Mouse (Mus musculus): Measurements from ENCODE around the gene Meiob. TPM values are rescaled to one million over a fixed set of nuclear protein-coding genes. Genes with fewer than 3 reads are reported as not detected.

Gene Meiob
- total and polyA plus RNA-seq, 2 experiments from 2014 or later, result not detected

GRCm38 (mm10) chr17:24773241-24773640 lies 30.8 kb upstream of the Meiob start:
- ATAC-seq, result no peak
- H3K4me3 ChIP-seq (ENCODE audit: low read length), result no peak overlapping the region
- no peaks in the 10 kb centered on the region for H3K27me3 ChIP-seq (ENCODE audit: insufficient read depth, low read length)
- H3K27ac ChIP-seq, result no peak overlapping the region
- H3K4me1 ChIP-seq (ENCODE audit: insufficient read depth, low read length), result no peaks in the 10 kb centered on the region
- H3K4me2 ChIP-seq (ENCODE audit: low read depth, low read length), result no peak overlapping the region
- WGBS, result 87% methylated on average over 5 of the region's 5 CpGs
- no peak for DNase-seq (ENCODE audit: low spot score)
- no peak for TF ChIP-seq CTCF (IDR thresholded peaks at IDR 0.05; ENCODE audit: low read depth)
- no peak overlapping the region for H3K9ac ChIP-seq (replicated peaks; ENCODE audit: low read length)
- no peaks in the 10 kb centered on the region for H3K36me3 ChIP-seq (ENCODE audit: insufficient read depth, low read length)
- no peaks in the 10 kb centered on the region for H3K9me3 ChIP-seq (ENCODE audit: low read length)

GRCm38 (mm10) chr17:24775173-24775572 lies 28.9 kb upstream of the Meiob start:
- H3K4me1 ChIP-seq (ENCODE audit: insufficient read depth, low read length), result no peaks in the 10 kb centered on the region
- 79% methylated on average over 8 of the region's 8 CpGs for WGBS
- no peak overlapping the region for H3K4me3 ChIP-seq (ENCODE audit: low read length)
- H3K36me3 ChIP-seq (ENCODE audit: insufficient read depth, low read length), result no peaks in the 10 kb centered on the region
- H3K27me3 ChIP-seq (ENCODE audit: insufficient read depth, low read length), result no peaks in the 10 kb centered on the region
- no peak overlapping the region for H3K4me2 ChIP-seq (ENCODE audit: low read depth, low read length)
- no peak overlapping the region for H3K27ac ChIP-seq
- no peak for TF ChIP-seq CTCF (IDR thresholded peaks at IDR 0.05; ENCODE audit: low read depth)
- ATAC-seq, result no peak
- no peak overlapping the region for H3K9ac ChIP-seq (replicated peaks; ENCODE audit: low read length)
- no peaks in the 10 kb centered on the region for H3K9me3 ChIP-seq (ENCODE audit: low read length)
- no peak for DNase-seq (ENCODE audit: low spot score)

GRCm38 (mm10) chr17:24777073-24777472 lies 27.0 kb upstream of the Meiob start:
- no peak overlapping the region for H3K27ac ChIP-seq
- no peaks in the 10 kb centered on the region for H3K4me1 ChIP-seq (ENCODE audit: insufficient read depth, low read length)
- no peak overlapping the region for H3K9ac ChIP-seq (replicated peaks; ENCODE audit: low read length)
- TF ChIP-seq CTCF (IDR thresholded peaks at IDR 0.05; ENCODE audit: low read depth), result no peak
- H3K4me3 ChIP-seq (ENCODE audit: low read length), result no peak overlapping the region
- DNase-seq (ENCODE audit: low spot score) (no peak), ATAC-seq (no peak)
- 87% methylated on average over 2 of the region's 2 CpGs for WGBS
- no peaks in the 10 kb centered on the region for H3K36me3 ChIP-seq (ENCODE audit: insufficient read depth, low read length)
- no peaks in the 10 kb centered on the region for H3K9me3 ChIP-seq (ENCODE audit: low read length)
- no peaks in the 10 kb centered on the region for H3K27me3 ChIP-seq (ENCODE audit: insufficient read depth, low read length)
- H3K4me2 ChIP-seq (ENCODE audit: low read depth, low read length), result no peak overlapping the region

GRCm38 (mm10) chr17:24780821-24781220 lies 23.3 kb upstream of the Meiob start:
- no peak for TF ChIP-seq CTCF (IDR thresholded peaks at IDR 0.05; ENCODE audit: low read depth)
- no peaks in the 10 kb centered on the region for H3K27me3 ChIP-seq (ENCODE audit: insufficient read depth, low read length)
- 93% methylated on average over 2 of the region's 2 CpGs for WGBS
- H3K9ac ChIP-seq (replicated peaks; ENCODE audit: low read length), result no peak overlapping the region
- H3K27ac ChIP-seq, result no peak overlapping the region
- no peaks in the 10 kb centered on the region for H3K36me3 ChIP-seq (ENCODE audit: insufficient read depth, low read length)
- H3K4me2 ChIP-seq (ENCODE audit: low read depth, low read length), result no peak overlapping the region
- no peaks in the 10 kb centered on the region for H3K4me1 ChIP-seq (ENCODE audit: insufficient read depth, low read length)
- ATAC-seq (no peak), DNase-seq (ENCODE audit: low spot score) (no peak)
- H3K4me3 ChIP-seq (ENCODE audit: low read length), result no peak overlapping the region
- H3K9me3 ChIP-seq (ENCODE audit: low read length), result no peaks in the 10 kb centered on the region

- Histone ChIP-seq H3K9ac (replicated peaks; ENCODE audit: low read length) (no peak overlapping the region), H3K4me1 (ENCODE audit: insufficient read depth, low read length) (no peaks in the 10 kb centered on the region), H3K27me3 (ENCODE audit: insufficient read depth, low read length) (no peaks in the 10 kb centered on the region), H3K4me3 (ENCODE audit: low read length) (no peak overlapping the region), H3K9me3 (ENCODE audit: low read length) (no peaks in the 10 kb centered on the region), H3K36me3 (ENCODE audit: insufficient read depth, low read length) (no peaks in the 10 kb centered on the region), H3K27ac (no peak overlapping the region), H3K4me2 (ENCODE audit: low read depth, low read length) (no peak overlapping the region)
- TF ChIP-seq CTCF (IDR thresholded peaks at IDR 0.05; ENCODE audit: low read depth), result no peak
- DNase-seq (ENCODE audit: low spot score) (no peak), ATAC-seq (no peak)
- 71% methylated on average over 8 of the region's 8 CpGs for WGBS
Observed at GRCm38 (mm10) chr17:24792190-24792589, 11.9 kb upstream of the Meiob start.

GRCm38 (mm10) chr17:24794791-24795190 lies 9.3 kb upstream of the Meiob start:
- DNase-seq (ENCODE audit: low spot score), result no peak
- TF ChIP-seq CTCF (IDR thresholded peaks at IDR 0.05; ENCODE audit: low read depth), result no peak
- H3K9me3 ChIP-seq (ENCODE audit: low read length), result no peaks in the 10 kb centered on the region
- H3K4me3 ChIP-seq (ENCODE audit: low read length), result no peak overlapping the region
- H3K9ac ChIP-seq (replicated peaks; ENCODE audit: low read length), result no peak overlapping the region
- H3K27me3 ChIP-seq (ENCODE audit: insufficient read depth, low read length), result no peaks in the 10 kb centered on the region
- H3K36me3 ChIP-seq (ENCODE audit: insufficient read depth, low read length), result no peaks in the 10 kb centered on the region
- ATAC-seq, result no peak
- H3K4me1 ChIP-seq (ENCODE audit: insufficient read depth, low read length), result no peaks in the 10 kb centered on the region
- WGBS, result 63% methylated on average over 12 of the region's 12 CpGs
- no peak overlapping the region for H3K4me2 ChIP-seq (ENCODE audit: low read depth, low read length)
- H3K27ac ChIP-seq, result no peak overlapping the region

- no peak for TF ChIP-seq CTCF (IDR thresholded peaks at IDR 0.05; ENCODE audit: low read depth)
- ATAC-seq (no peak), DNase-seq (ENCODE audit: low spot score) (no peak)
- Histone ChIP-seq H3K4me2 (ENCODE audit: low read depth, low read length) (no peak overlapping the region), H3K4me3 (ENCODE audit: low read length) (no peak overlapping the region), H3K9ac (replicated peaks; ENCODE audit: low read length) (no peak overlapping the region), H3K27me3 (ENCODE audit: insufficient read depth, low read length) (no peaks in the 10 kb centered on the region), H3K27ac (no peak overlapping the region), H3K36me3 (ENCODE audit: insufficient read depth, low read length) (no peaks in the 10 kb centered on the region), H3K4me1 (ENCODE audit: insufficient read depth, low read length) (no peaks in the 10 kb centered on the region), H3K9me3 (ENCODE audit: low read length) (no peaks in the 10 kb centered on the region)
- 70% methylated on average over 3 of the region's 3 CpGs for WGBS
Observed at GRCm38 (mm10) chr17:24796969-24797368, 7.1 kb upstream of the Meiob start.

Data from hindbrain, postnatal 0 days (tissue).